Mouse (Mus musculus) left cerebral cortex, postnatal 10 days (tissue): ENCODE measurements at regions not wholly inside any gene's neighbourhood (a gene's known extent, or its start where the extent isn't known, plus 50 kb on each side); places are given as distances from the start of the nearest gene placed in this dataset.
A peak's percentile ranks its signal among the peaks of the same experiment; 100 is the strongest.

ENCODE experiments used
- DNase-seq, 2 experiments: peaks; one replicate each; pipeline ENCODE4 v3.0.0; 2021 to 2022; ENCODE audit warnings: low spot score in 2 of 2, mixed read lengths in 1 of 2; ENCODE audit errors: extremely low spot score in 1 of 2
- intact Hi-C: fragments of 180-260 bp; cut with DNase I; formaldehyde crosslinking; loops from one replicate; pipeline ENCODE4 v1.15.1; 2025

GRCm38 (mm10) chr3:52543006-52543405 lies 274.9 kb downstream of the Foxo1 start:
- DNase-seq, result no peak
- intact Hi-C loops, result no loop called here

GRCm38 (mm10) chr3:52540862-52541380 lies 272.8 kb downstream of the Foxo1 start:
- no peak for DNase-seq
- intact Hi-C loops, result no loop called here

GRCm38 (mm10) chr3:52539813-52540378 lies 271.8 kb downstream of the Foxo1 start:
- intact Hi-C loops, result no loop called here
- no peak for DNase-seq

- DNase-seq, result no peak
- intact Hi-C loops, result no loop called here
Measured at GRCm38 (mm10) chr3:52538306-52538705, 270.2 kb downstream of the Foxo1 start.

- intact Hi-C loops, result no loop called here
- DNase-seq, result no peak
Measured at GRCm38 (mm10) chr3:52537362-52537911, 269.3 kb downstream of the Foxo1 start.

GRCm38 (mm10) chr3:52535411-52536021 lies 267.4 kb downstream of the Foxo1 start:
- intact Hi-C loops, result no loop called here
- no peak for DNase-seq

GRCm38 (mm10) chr3:52534118-52534517 lies 266.0 kb downstream of the Foxo1 start:
- intact Hi-C loops, result no loop called here
- no peak for DNase-seq

GRCm38 (mm10) chr3:52531686-52532351 lies 263.7 kb downstream of the Foxo1 start:
- DNase-seq, result no peak
- intact Hi-C loops, result no loop called here

- DNase-seq, result no peak
- intact Hi-C loops, result no loop called here
Measured at GRCm38 (mm10) chr3:52530406-52530970, 262.4 kb downstream of the Foxo1 start.

GRCm38 (mm10) chr3:52529136-52529535 lies 261.0 kb downstream of the Foxo1 start:
- intact Hi-C loops, result no loop called here
- DNase-seq, result no peak

GRCm38 (mm10) chr3:52528521-52528920 lies 260.4 kb downstream of the Foxo1 start:
- intact Hi-C loops, result no loop called here
- no peak for DNase-seq

GRCm38 (mm10) chr3:52527781-52528180 lies 259.6 kb downstream of the Foxo1 start:
- no peak for DNase-seq
- intact Hi-C loops, result no loop called here

- no peak for DNase-seq
- intact Hi-C loops, result no loop called here
Measured at GRCm38 (mm10) chr3:52527010-52527754, 259.0 kb downstream of the Foxo1 start.

GRCm38 (mm10) chr3:52522886-52523285 lies 254.8 kb downstream of the Foxo1 start:
- intact Hi-C loops, result no loop called here
- no peak for DNase-seq

- no peak for DNase-seq
- intact Hi-C loops, result no loop called here
Measured at GRCm38 (mm10) chr3:52520609-52520947, 252.4 kb downstream of the Foxo1 start.

GRCm38 (mm10) chr3:52519910-52520608 lies 251.9 kb downstream of the Foxo1 start:
- intact Hi-C loops, result no loop called here
- peak in 1 of 2 experiments; percentile 80 for DNase-seq

- intact Hi-C loops, result no loop called here
Measured at GRCm38 (mm10) chr3:52517808-52518207, 249.7 kb downstream of the Foxo1 start.

GRCm38 (mm10) chr3:52516691-52517090 lies 248.6 kb downstream of the Foxo1 start:
- intact Hi-C loops, result no loop called here
- no peak for DNase-seq

More at GRCm38 (mm10) chr3:52517808-52518207, 249.7 kb downstream of the Foxo1 start:
- DNase-seq, result no peak
